Mouse (Mus musculus) naive thymus-derived CD4-positive, alpha-beta T cell, adult 2 months (primary cell): ENCODE results near the gene Eppin.
"Not testable (repeated sequence)": the region's sequence is repeated elsewhere in the genome, so short reads cannot be mapped to it uniquely, and the experiment has no call there.

Experiments used
- DNase-seq: peaks from one replicate; pipeline ENCODE4 v3.0.0-alpha.2; 2011; ENCODE audit warnings: low read depth

The Eppin gene

DNA sequence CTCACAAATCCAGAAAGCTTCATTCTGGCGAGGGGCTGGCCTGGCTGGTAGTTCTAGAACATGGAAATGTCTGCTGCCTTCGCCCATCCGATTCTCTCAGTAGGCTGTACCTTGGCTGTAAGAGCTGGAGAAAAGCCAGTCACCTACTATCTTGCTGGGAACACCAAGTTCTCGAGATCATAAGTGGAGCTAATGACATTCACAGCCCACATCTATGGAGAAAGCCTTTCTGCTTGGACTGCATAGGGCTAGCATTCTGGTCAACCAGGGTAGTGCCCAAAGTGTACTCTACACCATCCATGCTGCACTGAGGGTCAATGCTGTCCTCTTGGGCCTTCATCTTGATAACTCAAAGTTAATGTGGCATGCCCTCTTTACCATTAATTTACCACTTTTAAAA lies at the start of gene Eppin:
Gene Eppin (minus strand): TSS at position 101 of the 400 bp plus-strand sequence.
- no peak for DNase-seq

DNA sequence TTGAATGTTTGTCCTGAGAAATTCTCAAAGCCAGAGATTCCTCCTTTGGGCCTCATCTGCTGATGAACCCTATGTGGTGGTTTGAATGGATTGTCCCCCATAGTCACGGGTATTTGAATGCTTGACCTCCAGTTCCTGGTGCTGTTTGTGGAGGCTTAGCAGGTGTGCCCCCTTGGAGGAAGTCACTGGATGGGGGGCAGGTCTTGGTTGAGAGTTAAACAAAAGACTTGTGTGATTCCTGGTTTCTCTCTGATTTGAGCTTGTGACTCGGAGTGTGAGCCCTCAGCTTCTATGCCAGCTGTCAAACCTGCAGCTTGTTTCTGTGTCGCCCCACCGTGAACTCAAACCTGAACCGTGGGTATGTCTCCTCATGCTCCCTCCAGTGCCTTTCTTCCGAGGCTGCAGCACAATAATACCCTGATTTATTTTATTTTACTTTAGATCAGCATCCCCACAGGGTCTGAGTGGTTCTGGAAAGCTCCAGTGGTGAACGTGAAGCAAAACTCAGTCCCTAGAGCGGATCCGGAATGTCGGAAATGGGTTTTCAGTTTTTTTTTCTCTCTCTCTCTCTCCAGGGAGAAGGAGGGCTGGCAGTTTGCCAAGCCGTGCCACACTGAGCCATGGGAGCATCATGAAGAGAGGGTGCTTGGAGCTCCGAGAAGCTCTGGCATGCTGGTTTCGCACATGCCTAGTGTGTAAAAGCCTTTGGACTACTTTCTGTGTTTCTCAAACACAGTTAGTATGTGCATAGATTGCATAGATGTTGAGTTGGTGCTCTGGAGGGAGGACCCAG lies 48.7 kb upstream of the Eppin start:
- no peak for DNase-seq

DNA sequence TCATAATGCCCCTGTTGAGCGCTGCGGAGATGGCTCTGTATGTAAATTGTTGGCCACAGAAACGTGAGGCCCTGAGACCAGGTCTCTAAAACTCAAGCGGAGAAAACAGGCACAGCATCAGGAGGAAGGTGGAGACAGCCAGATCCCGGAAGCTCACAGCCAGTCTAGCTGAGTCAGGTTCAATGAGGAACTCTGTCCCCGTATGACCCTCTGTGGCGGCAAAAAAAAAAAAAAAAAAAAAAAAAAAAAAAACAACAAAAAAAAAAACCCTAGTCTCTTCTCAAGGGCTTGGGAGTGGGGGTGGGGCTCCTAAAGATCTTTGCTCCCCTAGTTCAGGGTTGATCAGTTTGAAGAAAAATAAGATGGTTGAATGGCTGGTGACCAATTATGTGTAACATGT lies 47.7 kb upstream of the Eppin start:
- no peak for DNase-seq

DNA sequence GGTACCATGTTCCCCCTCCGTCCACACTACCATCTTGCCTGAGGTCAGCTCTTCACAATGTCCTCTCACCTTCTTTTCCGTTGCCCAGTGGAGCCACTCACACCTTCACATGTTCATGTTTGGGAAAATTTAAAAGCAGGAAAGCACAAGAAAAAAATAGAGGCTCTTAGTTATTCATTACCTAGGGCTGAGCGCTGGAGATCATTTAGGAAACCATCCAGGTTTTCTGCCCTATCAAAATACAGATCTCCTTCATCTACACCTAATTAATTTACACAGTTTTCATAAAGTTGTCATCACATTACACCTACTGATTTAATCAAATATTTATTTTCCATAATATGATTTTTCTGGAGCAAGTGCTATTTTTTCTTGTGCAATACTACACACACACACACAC lies 45.3 kb upstream of the Eppin start, which contains the start of gene Wfdc16:
Gene Wfdc16 (minus strand): TSS at position 101 of the 400 bp plus-strand sequence.
- DNase-seq = no peak

DNA sequence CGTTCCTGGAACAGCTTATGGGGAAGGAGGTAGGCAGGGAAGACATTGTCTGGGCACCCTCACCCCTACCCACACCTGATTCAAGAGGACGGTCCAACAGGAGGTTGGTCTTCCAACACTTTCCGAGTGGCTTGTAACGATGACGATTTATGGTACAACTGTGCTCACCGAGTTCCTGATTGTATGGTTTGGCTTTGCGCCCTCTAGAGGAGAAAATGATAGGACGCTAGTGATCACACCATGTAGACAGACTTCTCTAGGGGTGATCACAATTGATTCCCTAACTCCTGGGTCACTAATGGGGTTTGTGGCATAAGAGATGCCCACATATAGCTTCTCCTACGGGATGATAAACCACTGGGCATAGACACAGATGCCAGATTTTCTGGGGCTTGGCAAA lies 41.9 kb upstream of the Eppin start:
- peak; percentile 13 for DNase-seq

DNA sequence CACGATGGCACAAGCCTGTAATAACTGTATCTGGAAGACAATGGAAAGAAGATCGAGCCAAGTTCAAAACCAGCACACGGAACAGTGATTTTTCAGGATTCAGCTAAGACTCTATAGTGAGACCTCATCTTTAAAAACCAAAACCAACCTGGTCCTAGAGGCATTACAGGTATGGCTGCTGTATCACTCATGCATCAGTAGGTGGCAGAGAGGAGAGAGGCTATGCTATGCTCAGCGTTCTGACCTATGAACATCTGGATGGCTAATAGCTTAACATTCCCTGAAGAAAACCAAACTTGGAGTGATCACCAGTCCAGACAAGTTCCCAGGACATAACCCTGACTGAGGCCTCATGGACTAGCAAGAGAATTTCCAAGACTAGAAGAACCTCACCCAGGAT lies 28.4 kb upstream of the Eppin start:
- DNase-seq = no peak

DNA sequence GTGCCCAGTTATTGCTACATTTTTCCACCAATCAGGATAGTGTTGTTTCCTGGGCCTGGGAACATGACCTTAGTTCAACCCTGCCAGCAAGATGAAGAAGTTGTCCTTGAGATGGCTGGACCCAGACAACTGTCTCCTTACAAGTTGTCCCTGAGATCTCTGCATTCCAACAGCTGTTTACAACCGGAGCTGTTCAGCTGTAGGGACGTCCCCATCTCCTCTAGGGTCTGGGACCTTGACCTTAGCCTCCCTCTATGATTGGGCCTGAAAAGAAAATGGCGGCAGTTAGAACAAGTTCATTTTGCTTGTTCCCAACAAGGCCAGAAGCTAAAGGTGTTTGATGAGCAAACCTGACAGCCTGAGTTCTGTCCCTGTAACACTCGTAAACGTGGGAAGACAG lies 25.7 kb upstream of the Eppin start:
- DNase-seq = no peak

DNA sequence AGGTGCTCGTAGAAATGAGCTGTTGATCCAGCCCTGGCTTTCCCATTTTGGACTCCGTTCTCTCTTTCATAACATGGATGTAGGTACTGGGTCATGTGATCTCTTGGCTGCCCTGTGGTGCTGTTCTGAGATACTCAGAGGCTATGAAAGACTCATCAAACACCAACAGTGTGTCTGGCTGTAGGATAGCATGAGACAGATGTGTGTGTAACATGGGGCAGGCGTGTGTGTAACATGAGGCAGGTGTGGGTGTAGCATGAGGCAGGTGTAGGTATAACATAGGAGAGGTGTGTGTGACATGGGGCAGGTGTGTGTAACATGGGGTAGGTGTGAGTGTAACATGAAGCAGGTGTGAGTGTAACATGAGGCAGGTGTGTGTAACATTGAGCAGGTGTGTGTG lies 22.0 kb upstream of the Eppin start:
- DNase-seq = no peak

DNA sequence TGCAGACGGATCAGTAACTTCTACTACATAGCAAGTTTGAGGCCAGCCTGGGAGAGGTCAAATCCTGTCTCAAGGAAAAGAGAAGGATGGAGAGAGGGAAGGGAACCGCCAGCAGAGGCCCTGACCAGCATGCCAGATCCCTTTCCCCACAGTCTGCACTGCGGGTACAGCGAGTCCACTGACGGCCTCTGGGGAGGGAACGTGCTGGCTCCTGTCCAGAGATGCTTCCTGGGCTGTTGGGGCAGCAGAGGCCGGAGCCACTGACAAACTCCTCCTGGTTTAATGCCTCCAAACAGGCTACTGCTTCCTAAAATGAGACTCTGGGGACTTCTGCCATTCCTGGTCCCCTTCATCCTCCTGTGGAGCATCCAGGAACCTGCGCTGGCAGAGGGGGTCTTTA lies 20.1 kb upstream of the Eppin start, which contains the start of the genes Wfdc6b and Wfdc8:
Gene Wfdc6b (plus strand): TSS at position 52 of the 400 bp plus-strand sequence.
Gene Wfdc8 (minus strand): TSS at position 156 of the 400 bp plus-strand sequence.
- DNase-seq = not testable (repeated sequence)

DNA sequence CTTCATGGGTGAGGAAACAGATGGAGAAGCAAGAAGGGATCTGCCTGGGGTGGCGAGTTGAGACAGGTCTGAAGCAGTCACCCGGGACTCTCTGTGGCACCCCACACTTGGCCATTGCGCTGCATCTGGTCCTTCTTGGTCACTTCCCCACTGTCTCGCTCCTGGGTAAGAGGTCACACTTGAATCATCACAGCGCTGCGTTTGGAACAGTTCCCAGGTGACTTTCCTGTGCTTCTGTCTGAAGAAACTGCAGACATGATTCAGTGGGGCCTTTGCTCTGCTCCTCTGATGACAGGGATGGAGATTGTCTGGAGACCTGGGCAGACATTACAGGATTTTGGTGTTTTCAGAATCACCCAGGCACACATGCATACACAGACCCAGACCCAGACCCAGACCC lies 15.4 kb upstream of the Eppin start:
- no peak for DNase-seq

DNA sequence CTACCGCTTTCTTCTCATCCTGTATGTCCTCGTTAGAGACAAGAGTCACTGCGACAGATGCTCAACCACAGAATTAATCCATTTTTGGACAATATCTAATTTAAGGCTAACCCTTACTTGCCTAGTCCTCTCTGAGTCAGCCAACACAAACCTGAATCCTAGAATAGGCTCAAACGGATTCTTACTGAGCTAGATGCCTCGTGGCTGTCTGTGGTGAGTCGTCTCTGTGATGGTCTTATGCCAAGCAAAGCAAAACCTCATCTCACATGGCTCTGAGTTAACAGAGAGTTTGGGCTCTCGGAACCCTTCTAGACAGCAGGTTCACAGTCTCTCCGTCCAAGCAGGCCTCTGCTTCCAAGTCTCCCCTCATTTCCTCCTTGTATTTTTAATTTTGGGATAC lies 11.0 kb upstream of the Eppin start:
- no peak for DNase-seq

DNA sequence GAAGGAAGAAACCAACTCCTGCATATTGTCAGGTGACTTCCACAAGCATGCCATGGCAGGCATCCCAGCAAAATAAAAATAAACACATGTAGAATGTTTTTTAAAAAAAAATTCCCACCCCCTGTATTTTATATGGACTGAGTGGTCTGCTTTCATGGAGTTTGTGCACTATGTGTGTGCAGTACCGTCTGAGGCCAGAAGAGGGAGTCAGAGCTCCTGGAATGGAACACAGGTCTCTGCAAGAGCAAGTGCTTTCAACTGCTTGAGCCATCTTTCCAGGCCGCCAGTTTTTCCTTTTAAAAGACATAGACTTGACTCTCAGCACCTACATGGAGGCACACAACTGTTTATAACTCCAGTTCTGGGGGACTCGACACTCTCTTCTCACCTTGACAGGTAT lies 10.1 kb upstream of the Eppin start:
- no peak for DNase-seq

DNA sequence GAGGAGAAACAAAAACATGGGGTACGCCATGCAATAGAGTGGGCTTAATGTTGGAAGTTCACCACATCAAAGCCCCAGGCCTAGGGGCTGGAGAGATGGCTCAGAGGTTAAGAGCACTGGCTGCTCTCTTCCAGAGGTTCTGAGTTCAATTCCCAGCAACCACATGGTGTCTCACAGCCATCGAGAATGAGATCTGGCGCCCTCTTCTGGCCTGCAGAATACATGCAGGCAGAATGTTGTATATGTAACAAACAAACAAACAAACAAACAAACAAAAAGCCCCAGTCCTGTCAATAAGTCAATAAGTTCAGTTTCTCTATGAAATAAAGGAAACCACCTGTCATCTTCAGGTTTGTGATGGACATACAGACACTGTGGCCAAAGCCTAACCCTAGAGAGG lies 6.8 kb upstream of the Eppin start:
- no peak for DNase-seq

DNA sequence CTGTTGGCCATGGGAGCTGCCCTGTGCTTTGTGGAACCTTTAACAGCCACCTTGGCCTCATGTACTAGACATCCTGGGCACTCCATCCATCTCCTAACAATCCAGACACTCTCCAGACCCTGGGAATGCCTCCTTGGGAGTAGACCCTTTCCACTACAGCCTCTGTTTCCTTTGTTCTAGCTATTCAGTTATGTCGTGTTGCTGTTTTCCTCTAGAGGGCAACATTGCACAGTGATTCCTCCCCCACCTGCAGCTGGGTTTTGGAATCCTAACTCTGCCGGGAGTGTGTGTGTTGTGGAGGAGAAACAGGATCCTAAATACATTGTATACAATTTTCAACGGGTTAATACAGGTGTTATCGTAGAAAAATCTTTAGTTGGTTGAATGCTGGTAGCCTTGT lies 1.4 kb downstream of the Eppin start:
- DNase-seq = peak; percentile 7

DNA sequence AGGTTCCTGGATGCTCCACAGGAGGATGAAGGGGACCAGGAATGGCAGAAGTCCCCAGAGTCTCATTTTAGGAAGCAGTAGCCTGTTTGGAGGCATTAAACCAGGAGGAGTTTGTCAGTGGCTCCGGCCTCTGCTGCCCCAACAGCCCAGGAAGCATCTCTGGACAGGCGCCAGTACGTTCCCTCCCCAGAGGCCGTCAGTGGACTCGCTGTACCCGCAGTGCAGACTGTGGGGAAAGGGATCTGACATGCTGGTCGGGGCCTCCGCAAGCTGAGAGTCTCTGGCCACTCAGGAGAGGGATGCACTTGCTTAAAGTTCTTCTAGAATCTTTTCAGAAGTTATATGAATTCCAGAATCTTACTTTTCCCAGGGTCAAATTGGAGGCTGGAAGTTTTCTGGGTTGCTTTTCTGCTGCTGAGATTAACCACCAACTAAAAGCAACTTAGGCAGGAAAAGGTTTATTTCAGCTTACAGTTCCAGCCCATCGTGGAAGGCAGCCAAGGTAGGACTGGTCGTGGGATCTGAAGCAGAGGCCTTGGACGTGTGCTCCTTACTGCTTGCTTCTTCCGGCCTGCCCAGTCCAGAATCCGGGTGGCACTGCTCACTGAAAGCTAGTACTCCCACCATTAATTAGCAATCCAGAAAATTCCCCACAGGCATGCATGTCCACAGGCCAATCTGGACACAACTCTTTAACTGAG lies 8.2 kb downstream of the Eppin start, which contains the start of gene Wfdc6a:
Gene Wfdc6a (minus strand): TSS at position 423 of the 701 bp plus-strand sequence.
- DNase-seq = not testable (repeated sequence)

DNA sequence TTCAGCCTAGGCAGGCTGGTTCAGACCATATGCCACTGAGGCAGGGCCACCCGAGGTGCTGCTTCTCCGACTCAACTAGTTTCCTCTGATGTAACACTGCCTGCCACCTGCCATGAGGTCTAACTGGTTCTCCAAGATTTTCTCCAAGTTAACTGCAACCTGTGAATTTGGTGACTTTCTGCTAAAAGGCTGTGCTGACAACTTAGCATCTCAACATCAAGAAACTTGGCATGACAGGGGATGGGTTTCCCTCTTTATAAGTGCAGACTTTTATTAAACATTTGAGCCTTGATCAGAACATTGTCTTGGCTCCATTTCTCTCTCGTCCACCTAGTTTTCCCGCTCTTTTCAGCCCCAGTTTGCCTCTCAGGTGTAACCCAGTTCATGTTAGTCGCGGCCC lies 20.0 kb downstream of the Eppin start, which contains the start of gene Spint3:
Gene Spint3 (minus strand): TSS at position 101 of the 400 bp plus-strand sequence.
- not testable (repeated sequence) for DNase-seq

DNA sequence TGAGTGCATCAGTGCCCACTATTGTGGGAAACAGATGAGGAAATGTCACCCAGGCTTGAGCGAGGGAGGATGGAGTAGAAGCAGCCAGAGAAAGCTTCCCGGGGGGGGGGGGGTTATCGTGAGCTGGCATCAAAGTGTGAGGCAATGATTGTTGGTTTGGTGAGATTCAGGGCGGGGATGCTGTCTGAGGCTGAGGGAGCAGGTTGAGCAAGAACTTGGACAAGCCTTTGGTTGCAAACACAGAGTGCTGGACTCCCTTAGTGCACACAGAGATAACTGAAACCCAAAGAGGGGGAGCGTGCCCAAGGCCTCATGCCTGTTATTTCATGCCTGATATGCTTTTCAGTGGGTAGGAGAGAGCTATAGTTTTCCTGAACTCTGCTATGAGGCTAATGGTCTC lies 25.9 kb downstream of the Eppin start:
- no peak for DNase-seq

DNA sequence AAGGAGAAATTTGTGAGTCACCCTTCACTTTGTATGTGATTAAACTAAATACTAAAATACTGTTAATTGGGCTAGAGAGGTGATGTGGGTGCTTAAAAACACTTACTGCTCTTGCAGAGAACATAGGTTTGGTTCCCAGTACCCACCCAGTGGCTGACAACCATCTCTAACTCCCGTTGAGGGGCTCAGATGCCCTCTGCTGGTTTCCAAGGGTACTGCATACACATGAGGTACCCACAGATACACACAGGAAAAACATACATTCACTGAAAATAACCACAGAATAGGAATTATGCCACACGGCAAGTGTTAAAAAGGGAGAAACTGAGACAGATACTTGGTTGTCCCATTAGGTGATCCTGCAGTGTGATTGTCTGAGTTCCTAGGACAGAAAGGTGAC lies 26.4 kb downstream of the Eppin start:
- DNase-seq = no peak

DNA sequence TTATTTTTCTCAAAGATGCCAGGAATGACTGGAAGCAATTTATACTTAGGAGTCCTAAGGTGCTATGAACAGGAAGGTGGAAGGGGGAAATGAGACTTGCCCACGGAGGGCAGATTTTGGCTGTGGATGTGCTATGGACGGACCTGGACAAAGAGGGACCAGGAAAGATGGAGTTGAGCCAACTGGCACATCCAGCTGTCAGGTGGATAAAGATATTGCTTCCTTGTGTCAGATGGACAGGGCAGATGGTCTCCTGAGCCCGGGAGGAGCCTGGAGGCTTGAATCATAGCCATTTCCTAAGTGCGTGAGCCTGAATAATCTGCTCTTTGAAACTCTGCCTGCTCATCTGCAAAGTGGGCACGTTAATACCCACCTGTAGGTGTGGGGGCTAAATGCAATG lies 29.0 kb downstream of the Eppin start:
- DNase-seq = no peak

DNA sequence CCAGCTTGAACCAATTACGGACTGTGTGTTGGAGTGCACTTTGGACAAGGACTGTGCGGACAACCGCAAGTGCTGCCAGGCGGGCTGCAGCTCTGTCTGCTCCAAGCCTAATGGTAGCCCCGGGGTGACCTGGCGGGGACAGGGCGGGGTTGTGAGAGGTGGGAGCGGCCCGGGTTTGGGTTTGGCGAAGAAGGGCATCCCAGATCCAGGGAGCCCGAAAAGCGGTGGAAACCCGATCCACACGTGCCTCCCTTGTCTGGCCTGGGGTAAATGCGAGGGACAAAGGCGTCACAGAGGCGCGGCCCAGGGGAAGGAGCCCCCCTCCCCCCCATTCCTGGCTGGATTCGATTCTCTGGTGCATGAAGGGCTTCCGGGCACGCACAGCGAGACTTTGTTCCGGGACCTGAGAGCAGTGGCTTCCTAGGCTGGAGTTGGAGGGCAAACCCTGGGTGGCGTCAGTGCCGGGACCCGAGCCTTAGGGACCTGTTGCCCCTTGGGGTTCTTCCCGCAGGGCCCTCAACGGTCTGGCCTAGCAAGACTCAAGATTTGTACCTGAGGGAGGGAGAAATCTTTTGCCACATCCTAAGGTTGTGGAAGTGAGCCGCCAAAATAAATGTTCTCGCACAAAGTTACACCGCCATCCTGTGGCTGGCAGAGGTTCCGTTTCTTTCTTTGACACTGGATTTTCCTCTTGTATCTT lies 29.9 kb downstream of the Eppin start:
- DNase-seq = peak; percentile 81

DNA sequence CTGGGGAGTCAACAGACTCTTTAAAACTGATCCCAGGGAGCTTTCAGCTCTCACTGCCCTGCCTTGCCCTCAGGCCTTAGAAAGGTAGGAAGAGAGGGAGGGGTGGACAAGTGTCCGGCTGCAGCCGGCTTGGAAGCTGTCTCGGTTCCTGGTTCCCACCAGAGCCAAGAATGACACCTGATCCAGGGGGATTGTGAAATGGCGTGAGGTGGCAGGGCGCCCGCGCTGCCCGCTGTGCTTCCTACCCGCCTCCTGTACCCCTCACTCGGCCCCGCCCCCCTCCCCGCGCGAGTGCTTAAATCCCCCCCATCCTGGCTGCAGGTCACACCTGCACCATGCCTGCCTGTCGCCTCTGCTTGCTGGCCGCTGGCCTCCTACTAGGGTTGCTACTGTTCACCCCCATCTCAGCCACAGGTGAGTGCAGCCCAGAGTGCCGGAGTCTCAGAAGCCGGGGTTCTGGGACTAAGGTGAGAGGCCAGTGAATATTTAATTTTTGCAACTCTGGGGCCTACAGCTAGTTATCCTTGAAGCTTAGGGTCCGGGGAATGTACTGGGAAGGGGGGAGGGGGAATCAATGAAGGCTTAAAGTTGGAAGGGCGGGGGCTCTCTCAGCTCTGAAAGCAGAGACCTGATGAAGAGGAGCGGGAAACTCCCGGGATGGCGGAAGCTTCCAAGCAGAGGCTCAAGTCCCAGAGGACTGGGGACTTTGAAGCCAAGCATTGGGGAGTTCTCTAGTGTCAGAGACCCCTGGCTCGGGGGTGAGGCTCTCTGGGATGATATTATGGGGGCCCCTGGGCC lies 30.8 kb downstream of the Eppin start, which contains the start of gene Wfdc2:
Gene Wfdc2 (plus strand): TSS at position 23 of the 798 bp plus-strand sequence.
- DNase-seq = no peak

DNA sequence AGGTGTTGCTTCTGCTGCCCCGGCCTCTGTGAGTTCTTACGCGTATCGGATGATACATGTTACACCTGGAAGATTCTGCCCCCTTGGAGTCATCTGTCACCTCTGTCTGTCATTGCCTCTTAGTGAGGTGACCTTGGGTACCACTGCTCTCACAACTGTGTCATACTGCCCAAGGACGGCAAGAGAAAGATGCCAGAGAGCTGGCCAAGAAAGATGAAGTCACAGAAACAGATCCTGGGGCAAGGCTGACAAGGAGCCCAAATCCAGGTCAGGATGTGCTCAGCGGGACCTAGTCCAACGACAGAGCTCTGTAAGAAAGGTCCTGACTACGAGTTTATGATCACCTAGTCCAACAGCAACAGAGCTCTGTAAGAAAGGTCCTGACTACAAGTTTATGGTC lies 33.3 kb downstream of the Eppin start:
- DNase-seq = no peak
